ENCODE assay signal across 23 mouse cellular contexts in genomic region chr12:70103257-70103656, GRCm38 (mm10). TPM values are rescaled to one million over a fixed set of nuclear protein-coding genes. Genes with fewer than 3 reads are reported as not detected.
"Had no signal": no experiment of that assay in that cellular context is flagged by ENCODE, and none has a peak within 500 bp of the region (broad histone marks: within the 10 kb centered on the region; RNA-seq: fewer than 3 reads in every experiment).

No protein-coding gene starts in this region.

- DNase-seq: kidney, adult 8-10 months; kidney, postnatal 10 days; kidney, postnatal 36 days; liver; lung, postnatal 10 days; right cerebral cortex, adult 18-20 months; right cerebral cortex, postnatal 25 days; thymus, adult 18-20 months; thymus, postnatal 36 days had no signal

- H3K9me3 ChIP-seq: kidney, embryonic 15.5 days; limb, embryonic 10.5 days; limb, embryonic 13.5 days; liver, embryonic 12.5 days; liver, embryonic 15.5 days; lung, embryonic 15.5 days; megakaryocyte, embryonic 14.5 days; midbrain, embryonic 10.5 days; midbrain, embryonic 13.5 days; neural tube, embryonic 13.5 days had no signal

- H3K27me3 ChIP-seq: kidney, embryonic 15.5 days; limb, embryonic 13.5 days; liver, embryonic 12.5 days; liver, embryonic 15.5 days; lung, embryonic 15.5 days; megakaryocyte, embryonic 14.5 days; midbrain, embryonic 13.5 days; neural tube, embryonic 13.5 days had no signal

- H3K4me2 ChIP-seq: kidney, embryonic 15.5 days; limb, embryonic 13.5 days; liver, embryonic 12.5 days; liver, embryonic 15.5 days; lung, embryonic 15.5 days; midbrain, embryonic 13.5 days; neural tube, embryonic 13.5 days had no signal

- H3K27ac ChIP-seq: kidney, embryonic 15.5 days; limb, embryonic 10.5 days; limb, embryonic 13.5 days; liver, embryonic 12.5 days; liver, embryonic 15.5 days; lung, embryonic 15.5 days; midbrain, embryonic 10.5 days; midbrain, embryonic 13.5 days; neural tube, embryonic 13.5 days had no signal

- ATAC-seq: liver, embryonic 12.5 days; midbrain, embryonic 13.5 days; midbrain, embryonic 16.5 days had no signal

- H3K9ac ChIP-seq: kidney, embryonic 15.5 days; limb, embryonic 13.5 days; liver, embryonic 12.5 days; liver, embryonic 15.5 days; lung, embryonic 15.5 days; midbrain, embryonic 13.5 days; neural tube, embryonic 13.5 days had no signal

- H3K4me3 ChIP-seq: kidney, embryonic 15.5 days; limb, embryonic 10.5 days; limb, embryonic 13.5 days; liver, embryonic 12.5 days; liver, embryonic 15.5 days; lung, embryonic 15.5 days; megakaryocyte, embryonic 14.5 days; midbrain, embryonic 10.5 days; midbrain, embryonic 13.5 days; myocyte; neural tube, embryonic 13.5 days had no signal

- H3K36me3 ChIP-seq: liver, embryonic 15.5 days; lung, embryonic 15.5 days; midbrain, embryonic 13.5 days; neural tube, embryonic 13.5 days had no signal

RNA-seq across cellular contexts. Expression of gene Abhd12b, which starts 50.7 kb away (rescaled TPM):
- polyA plus RNA-seq: kidney, embryonic 15.5 days; limb, embryonic 10.5 days; limb, embryonic 13.5 days; liver, embryonic 12.5 days; liver, embryonic 15.5 days; midbrain, embryonic 10.5 days; myocyte; spleen, adult 2 months; testis, adult 2 months had no signal
